Mouse (Mus musculus) olfactory bulb, adult 2 months (tissue): ENCODE measurements around the gene Zfp507. TPM values are rescaled to one million over a fixed set of nuclear protein-coding genes. Genes with fewer than 3 reads are reported as not detected.

ENCODE experiments used
- H3K27ac ChIP-seq: fragments of 200-500 bp; 2 replicates; pipeline ENCODE4 v1.5.1; 2012; ENCODE audit warnings: low read depth, low read length; ENCODE audit not compliant: insufficient read depth
- H3K4me1 ChIP-seq: fragments of 200-500 bp; 2 replicates; pipeline ENCODE4 v1.6.1; 2012; ENCODE audit warnings: low read length; ENCODE audit not compliant: control insufficient read depth, insufficient read depth
- H3K4me3 ChIP-seq: fragments of 200-500 bp; 2 replicates; pipeline ENCODE4 v1.5.1; 2012; ENCODE audit warnings: mild to moderate bottlenecking, low read depth, low read length, moderate library complexity; ENCODE audit not compliant: insufficient read depth
- CTCF ChIP-seq: fragments of 200-500 bp; IDR thresholded peaks from 2 replicates; pipeline ENCODE4 v1.5.1; 2012; ENCODE audit warnings: low read depth, mild to moderate bottlenecking, low read length, moderate library complexity; ENCODE audit not compliant: insufficient read depth
- POLR2A ChIP-seq: fragments of 200-500 bp; IDR thresholded peaks from 2 replicates; pipeline ENCODE4 v1.6.1; 2012; ENCODE audit warnings: mild to moderate bottlenecking, low read depth, low read length, moderate library complexity; ENCODE audit not compliant: insufficient read depth
- WGBS: fragments of 180-500 bp; shearing (Covaris S2); methylation state at CpG from one replicate; pipeline ENCODE4 v1.1.7; 2018; 5-methylcytosine and 5-hydroxymethylcytosine counted together
- polyA plus RNA-seq: library from polyadenylated mRNA; stranded (reverse); fragments of >200 nt; gene quantifications from 2 replicates; pipeline ENCODE4 v1.2.4, GENCODE M21; 2012; ENCODE audit warnings: low replicate concordance; ENCODE audit not compliant: missing spikeins, insufficient read depth, insufficient read length

Gene Zfp507
- polyA plus RNA-seq, 1 experiment: not detected

DNA sequence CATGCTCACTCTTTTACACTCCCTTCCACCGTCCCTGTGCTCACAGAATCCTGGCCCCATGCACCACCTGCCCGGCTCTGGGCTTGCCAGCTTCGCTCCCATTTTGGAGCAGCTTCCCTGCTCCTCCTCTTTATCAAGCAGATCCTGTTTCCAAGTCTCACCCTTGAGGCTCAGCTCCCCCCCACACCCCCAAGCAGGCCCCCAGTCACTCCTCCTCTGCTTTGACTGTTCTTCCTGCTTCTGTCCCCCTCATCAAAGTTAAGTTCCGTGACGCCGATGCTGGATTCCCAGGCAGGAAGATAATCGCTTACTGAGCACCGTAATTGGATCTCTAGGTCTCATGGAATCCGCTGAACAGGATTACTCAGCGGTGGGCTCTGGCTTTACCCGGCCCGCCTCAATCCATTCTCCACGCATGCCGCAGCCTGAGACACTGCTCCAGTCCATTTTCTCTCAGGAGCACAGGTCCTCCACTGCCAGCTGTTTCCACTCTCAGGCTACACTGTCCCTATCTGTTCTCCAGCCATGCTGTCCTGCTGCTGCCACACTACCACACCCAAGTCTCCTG is 55.3 kb downstream of the Zfp507 start:
- H3K4me3 ChIP-seq: no peak overlapping the region
- TF ChIP-seq POLR2A (no peak), CTCF (no peak)
- WGBS: 77% methylated on average over 14 of the region's 14 CpGs
- no peak overlapping the region for H3K27ac ChIP-seq
- H3K4me1 ChIP-seq: no peaks in the 10 kb centered on the region

DNA sequence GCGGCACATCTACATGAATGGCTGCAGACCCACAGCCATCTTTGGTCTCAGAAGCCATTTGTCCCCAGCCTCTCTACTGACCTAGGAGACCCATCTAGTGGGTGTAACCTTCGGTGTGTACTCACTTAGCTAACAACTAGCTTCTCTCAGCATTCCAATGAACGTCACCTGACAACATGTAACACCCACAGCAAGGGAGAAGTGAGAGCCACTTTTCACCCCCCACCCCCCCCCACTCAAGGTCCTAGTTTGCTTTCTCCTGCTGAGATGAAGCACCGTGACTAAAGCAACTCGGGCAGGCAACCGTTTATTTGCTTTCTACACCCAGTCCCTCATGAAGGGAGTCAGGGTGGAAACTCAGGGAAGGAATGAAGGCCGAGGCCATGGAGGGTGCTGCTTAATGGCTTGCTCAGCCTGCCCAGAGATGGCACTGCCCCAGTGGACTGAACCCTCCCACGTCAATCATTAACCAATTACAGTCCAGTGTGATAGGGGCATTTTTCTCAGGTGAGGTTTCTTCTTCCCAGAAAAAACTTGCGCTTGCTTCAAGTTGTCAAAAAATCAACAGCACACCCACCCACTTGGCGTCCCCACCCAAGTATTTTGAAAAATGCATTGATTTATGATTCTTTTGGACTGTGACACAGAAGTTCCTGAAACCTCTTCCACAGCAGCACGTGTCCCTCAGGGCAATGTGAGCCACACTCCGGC is 56.0 kb downstream of the Zfp507 start:
- TF ChIP-seq POLR2A: no peak
- TF ChIP-seq CTCF: no peak
- no peaks in the 10 kb centered on the region for H3K4me1 ChIP-seq
- no peak overlapping the region for H3K27ac ChIP-seq
- WGBS: 96% methylated on average over 12 of the region's 12 CpGs
- H3K4me3 ChIP-seq: no peak overlapping the region

DNA sequence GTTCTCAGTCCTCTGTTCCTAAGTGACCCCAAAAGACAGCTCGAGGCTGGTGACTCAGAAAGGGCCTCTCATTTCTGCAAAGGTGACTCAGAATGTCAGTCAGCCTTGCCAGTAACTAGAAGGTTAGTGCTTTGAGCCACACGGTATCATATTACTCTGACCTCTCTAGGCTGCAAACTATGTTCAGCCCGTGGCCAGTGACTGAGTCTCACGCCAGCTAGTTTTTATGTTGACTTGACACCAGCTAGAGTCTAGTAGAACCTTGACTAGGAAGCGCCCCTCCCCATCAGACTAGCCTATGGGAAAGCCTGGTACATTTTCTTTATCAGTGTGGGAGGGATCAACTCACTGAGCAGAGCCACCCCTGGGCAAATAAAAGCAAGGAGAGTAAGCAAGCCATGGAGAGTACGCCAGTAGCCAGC is 57.5 kb downstream of the Zfp507 start:
- H3K4me3 ChIP-seq: no peak overlapping the region
- 85% methylated on average over 6 of the region's 6 CpGs for WGBS
- H3K4me1 ChIP-seq: no peaks in the 10 kb centered on the region
- no peak overlapping the region for H3K27ac ChIP-seq
- no peak for TF ChIP-seq CTCF
- no peak for TF ChIP-seq POLR2A

DNA sequence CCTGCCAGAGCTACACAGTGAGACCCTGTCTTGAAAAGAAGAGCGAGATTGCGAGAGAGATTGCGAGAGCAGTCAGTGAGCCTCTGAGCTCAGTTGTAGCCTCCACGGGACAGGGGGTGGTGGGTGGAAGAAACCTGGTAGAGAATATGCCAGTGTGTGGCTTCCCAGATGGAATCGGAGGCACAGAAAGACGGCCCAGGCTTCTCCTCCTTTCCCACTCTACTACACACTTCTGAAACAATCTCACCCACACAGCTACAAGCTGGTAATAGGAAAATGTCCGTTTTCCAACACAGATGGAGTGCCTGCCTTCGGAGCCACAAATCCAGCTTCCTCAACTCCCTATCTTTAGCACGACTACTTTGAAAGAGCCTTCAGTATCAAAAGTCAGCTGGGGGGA is 58.0 kb downstream of the Zfp507 start:
- Histone ChIP-seq H3K4me1 (no peaks in the 10 kb centered on the region), H3K4me3 (no peak overlapping the region), H3K27ac (no peak overlapping the region)
- 71% methylated on average over 9 of the region's 9 CpGs for WGBS
- TF ChIP-seq POLR2A (no peak), CTCF (no peak)

DNA sequence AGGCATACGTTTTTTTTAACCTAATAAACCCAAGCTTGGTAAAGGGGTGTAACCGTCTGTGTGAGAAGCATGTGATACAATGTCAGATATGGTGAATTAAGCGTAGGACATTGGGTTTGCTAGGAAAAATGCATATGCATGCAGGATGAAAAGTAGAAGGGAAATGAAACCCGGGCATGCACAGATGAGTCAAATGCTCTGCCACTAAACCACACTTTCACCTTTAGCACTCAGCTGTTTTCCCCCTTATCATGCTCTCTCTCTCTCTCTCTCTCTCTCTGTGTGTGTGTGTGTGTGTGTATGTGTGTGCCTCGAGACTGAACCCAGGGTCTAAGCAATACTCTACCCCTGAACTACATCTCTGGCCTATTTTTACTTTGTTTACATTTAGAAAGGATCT is 60.5 kb downstream of the Zfp507 start:
- TF ChIP-seq POLR2A (no peak), CTCF (no peak)
- H3K4me3 ChIP-seq: no peak overlapping the region
- no peak overlapping the region for H3K27ac ChIP-seq
- H3K4me1 ChIP-seq: no peaks in the 10 kb centered on the region
- 83% methylated on average over 5 of the region's 5 CpGs for WGBS

DNA sequence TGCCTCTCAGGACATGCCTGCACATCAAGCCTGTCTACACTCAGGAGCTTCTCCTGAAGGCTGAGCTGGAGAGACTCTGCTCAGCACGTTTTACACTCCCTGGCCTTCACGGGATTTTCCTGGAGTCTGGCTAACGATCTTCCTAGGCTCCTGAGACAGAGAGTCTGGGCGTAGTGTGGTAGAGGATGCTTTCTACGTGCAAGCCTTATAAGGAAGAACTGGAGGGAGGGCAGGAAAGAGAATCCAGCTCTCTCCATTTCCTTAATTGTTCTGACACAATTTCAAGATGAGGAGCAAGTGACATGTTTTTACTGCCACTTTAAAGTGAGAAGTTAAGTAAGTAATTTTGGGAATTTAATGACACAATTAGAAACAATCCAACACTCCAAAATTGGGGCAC is 60.9 kb downstream of the Zfp507 start:
- Histone ChIP-seq H3K27ac (no peak overlapping the region), H3K4me3 (no peak overlapping the region), H3K4me1 (no peaks in the 10 kb centered on the region)
- TF ChIP-seq CTCF (no peak), POLR2A (no peak)
- 57% methylated on average over 5 of the region's 5 CpGs for whole genome bisulfite sequencing

DNA sequence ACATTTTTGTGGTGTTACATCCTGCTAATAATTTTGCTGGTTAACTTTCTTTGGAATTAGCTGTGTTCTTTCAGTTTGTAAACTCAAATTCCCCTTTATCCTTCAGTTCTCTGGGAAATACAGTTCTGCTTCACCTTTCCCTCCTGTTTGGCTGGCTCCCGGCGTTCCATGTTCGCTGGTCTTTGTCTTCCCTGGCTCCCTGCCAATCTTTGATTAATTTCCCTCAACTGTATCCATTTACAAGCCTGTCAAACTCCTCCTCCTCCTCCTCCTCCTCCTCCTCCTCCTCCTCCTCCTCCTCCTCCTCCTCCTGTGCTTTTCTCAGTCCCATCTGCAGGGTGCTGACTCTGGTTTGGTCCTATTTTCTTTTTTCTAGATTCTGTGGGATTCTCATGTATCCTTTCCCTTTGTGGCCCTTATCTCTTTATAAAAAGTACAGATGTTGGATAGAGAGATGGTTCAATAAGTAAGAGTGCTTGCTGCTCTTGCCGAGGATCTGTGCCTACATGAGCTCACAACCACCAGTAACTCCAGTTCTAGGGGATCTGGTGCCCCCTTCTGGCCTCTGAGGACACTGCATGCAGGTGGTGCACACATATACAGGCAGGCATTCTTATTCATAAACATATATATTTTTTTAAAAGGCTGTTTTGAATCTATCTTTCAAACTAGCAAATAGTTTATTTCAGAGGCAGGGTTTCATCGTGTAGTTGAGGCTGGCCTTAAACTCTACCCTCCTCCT is 62.1 kb downstream of the Zfp507 start:
- TF ChIP-seq CTCF (no peak), POLR2A (no peak)
- no peak overlapping the region for H3K4me3 ChIP-seq
- WGBS: 54% methylated on average over 5 of the region's 5 CpGs
- no peak overlapping the region for H3K27ac ChIP-seq
- no peaks in the 10 kb centered on the region for H3K4me1 ChIP-seq

DNA sequence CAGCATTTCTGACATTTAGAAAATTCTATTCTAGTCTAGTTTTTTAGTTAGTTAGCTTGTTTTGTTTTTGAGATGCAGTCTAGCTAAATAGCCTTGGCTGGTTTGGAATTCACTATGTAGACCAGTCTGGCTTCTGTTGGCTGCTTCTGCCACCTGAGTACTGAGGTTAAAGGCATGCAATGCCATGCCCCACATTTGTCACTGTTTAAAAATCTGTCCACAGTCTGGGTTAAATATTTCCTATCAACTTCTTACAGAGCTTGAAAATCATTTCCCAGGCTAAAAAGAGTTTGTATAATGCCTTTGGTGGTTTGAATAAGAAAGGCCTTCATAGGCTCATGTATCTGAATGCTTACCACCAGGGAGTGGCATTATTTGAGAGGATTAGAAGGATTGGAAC is 63.9 kb downstream of the Zfp507 start:
- Histone ChIP-seq H3K4me1 (no peaks in the 10 kb centered on the region), H3K4me3 (no peak overlapping the region), H3K27ac (no peak overlapping the region)
- TF ChIP-seq CTCF (no peak), POLR2A (no peak)

DNA sequence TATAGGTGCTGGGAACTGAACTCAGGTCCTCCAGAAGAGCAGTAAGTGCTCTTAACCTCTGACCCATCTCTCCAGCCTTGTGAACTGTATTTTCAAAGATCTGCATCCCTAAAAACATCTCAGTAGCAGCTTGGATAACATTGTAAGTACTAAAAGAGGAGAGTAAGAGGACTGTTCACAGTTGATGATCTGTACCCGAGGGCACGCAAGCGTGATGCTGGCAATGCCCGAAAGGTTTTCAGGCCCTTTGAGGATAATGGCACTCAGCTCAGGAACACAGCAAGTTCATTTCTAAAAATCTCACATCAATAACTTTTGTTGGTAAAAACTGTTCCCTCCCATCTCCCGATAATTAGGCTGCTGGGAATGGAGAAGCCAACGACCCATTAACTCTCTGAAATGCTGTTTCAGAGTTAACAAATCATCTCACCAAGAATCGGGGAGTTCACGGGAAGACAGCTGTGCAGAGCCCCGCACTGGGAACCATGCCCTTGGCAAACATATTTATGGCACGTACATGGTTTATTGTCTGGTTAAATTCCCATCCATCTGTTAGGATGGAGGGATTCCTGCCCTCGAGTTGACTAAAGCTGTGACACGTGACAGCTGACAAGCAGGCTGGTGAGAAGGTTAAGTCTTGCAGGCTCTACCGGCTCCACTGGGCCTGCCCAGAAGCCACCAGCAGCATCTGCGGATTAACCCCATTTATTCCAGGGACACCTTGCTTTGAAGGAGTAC is 69.3 kb downstream of the Zfp507 start:
- whole genome bisulfite sequencing: 46% methylated on average over 14 of the region's 14 CpGs
- TF ChIP-seq CTCF (no peak), POLR2A (no peak)
- Histone ChIP-seq H3K4me3 (no peak overlapping the region), H3K4me1 (peaks cover 10% of the 10 kb centered on the region), H3K27ac (0 out of 2 replicates have a peak overlapping the region, but pooled peaks have one; percentile 3)
